Mouse (Mus musculus) kidney, adult 2 months (tissue): ENCODE measurements around the gene Adam25.

ENCODE experiments used
- CTCF ChIP-seq: fragments of 200-500 bp; conservative IDR thresholded peaks from 2 replicates; pipeline ENCODE4 v1.5.1; 2011; ENCODE audit warnings: low read depth, mild to moderate bottlenecking, control low read depth, low read length, moderate library complexity, mixed read lengths; ENCODE audit not compliant: insufficient read depth, insufficient read length
- POLR2A ChIP-seq: fragments of 200-500 bp; IDR thresholded peaks from one replicate; pipeline ENCODE4 v1.6.1; 2011; ENCODE audit warnings: low read depth, low read length, control low read depth

DNA sequence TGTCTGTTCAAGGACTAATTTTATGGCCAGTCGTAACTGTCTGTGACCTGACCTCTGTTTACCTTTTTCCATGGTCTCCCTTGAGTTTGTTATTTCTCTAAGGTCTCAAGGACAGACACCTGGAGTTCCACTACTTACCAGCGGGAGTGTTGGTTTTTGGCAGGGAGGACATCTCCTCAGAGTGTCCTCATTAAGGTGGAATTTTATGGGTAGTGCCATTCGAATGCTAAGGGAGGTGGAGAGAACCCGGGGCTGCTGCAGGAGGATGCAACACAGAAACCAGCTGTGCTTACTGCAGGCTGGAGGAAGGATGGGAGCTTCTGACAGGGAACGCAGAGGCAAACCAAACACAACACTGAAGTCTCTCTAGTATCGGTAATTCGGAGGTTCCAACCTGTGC lies 36.0 kb upstream of the Adam25 start:
- TF ChIP-seq POLR2A = no peak
- no peak for TF ChIP-seq CTCF
